Mouse (Mus musculus) erythroblast, embryonic 14.5 days (primary cell): Measurements from ENCODE around the gene Grm2.

Source experiments
- GATA1 ChIP-seq: IDR thresholded peaks from 2 replicates; pipeline ENCODE4 v1.6.1; 2012; ENCODE audit warnings: low read length, inconsistent platforms, mixed read lengths
- TAL1 ChIP-seq: IDR thresholded peaks from 3 replicates; pipeline ENCODE4 v1.6.1; 2012; ENCODE audit warnings: low read length, inconsistent platforms, mixed read lengths

GRCm38 (mm10) chr9:106610727-106611126 is 45.2 kb downstream of the Grm2 start:
- TF ChIP-seq GATA1 (no peak), TAL1 (no peak)
